In the genomic region with DNA sequence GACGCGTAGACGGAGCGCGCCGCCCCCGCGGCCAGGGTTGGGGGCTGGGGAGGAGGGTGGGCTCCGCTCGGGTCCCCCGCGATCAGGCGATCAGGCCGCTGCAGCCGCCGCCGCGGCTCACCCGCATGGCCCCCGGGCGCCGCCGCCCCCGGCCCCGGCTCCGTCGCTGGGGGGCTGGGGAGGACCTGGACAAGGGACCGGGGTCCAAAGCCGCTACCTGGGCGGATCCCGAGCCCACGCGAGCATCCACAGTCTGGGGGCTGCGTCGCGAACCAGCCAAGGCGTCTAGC, we compare ENCODE assay signal across 8 mouse cellular contexts. TPM values are rescaled to one million over a fixed set of nuclear protein-coding genes. Genes with fewer than 3 reads are reported as not detected.
A peak's percentile ranks its signal among the peaks of the same experiment; 100 is the strongest.
DNase-seq lines count a peak whose midpoint lies in the region; ATAC-seq and TF ChIP-seq lines count a peak whose summit lies in the region.

No protein-coding gene starts in this region.

- H3K27me3 ChIP-seq in erythroblast, embryonic 14.5 days (ENCODE audit: control insufficient read depth) = peaks cover 69% of the 10 kb centered on the region
- H3K27me3 ChIP-seq in neural tube, embryonic 11.5 days (ENCODE audit: control insufficient read depth, insufficient read depth, low read length) = peaks cover 62% of the 10 kb centered on the region
- H3K27me3 ChIP-seq in limb, embryonic 13.5 days = peaks cover 88% of the 10 kb centered on the region
- peaks cover 25% of the 10 kb centered on the region for H3K27me3 ChIP-seq in small intestine, adult 2 months (ENCODE audit: control insufficient read depth, insufficient read depth, low read length)

- no peak for ATAC-seq in erythroblast, adult 5-6 weeks (replicated peaks; ENCODE audit: low FRiP score, poor library complexity, severe bottlenecking)
- ATAC-seq in neural tube, embryonic 11.5 days (ENCODE audit: insufficient read depth, low FRiP score, low TSS enrichment) = no peak
- ATAC-seq in limb, embryonic 13.5 days (ENCODE audit: low FRiP score, low read depth) = no peak
- no peak for ATAC-seq in cerebellum, adult (ENCODE audit: insufficient number of reproducible peaks, low FRiP score, low TSS enrichment)

- peaks cover 2% of the 10 kb centered on the region; the same call in 1 of the 2 replicates for H3K9me3 ChIP-seq in erythroblast, embryonic 14.5 days (ENCODE audit: control insufficient read depth, low read length)
- H3K9me3 ChIP-seq in neural tube, embryonic 11.5 days (ENCODE audit: control insufficient read depth, low read length) = no peaks in the 10 kb centered on the region
- no peaks in the 10 kb centered on the region for H3K9me3 ChIP-seq in limb, embryonic 13.5 days

- H3K4me3 ChIP-seq in erythroblast, embryonic 14.5 days (replicated peaks) = peak overlapping the region; percentile 30
- peak overlapping the region; percentile 57 for H3K4me3 ChIP-seq in neural tube, embryonic 11.5 days (ENCODE audit: low read depth, low read length)
- H3K4me3 ChIP-seq in limb, embryonic 13.5 days = peak overlapping the region; percentile 65
- peak overlapping the region; percentile 67 for H3K4me3 ChIP-seq in small intestine, adult 2 months (ENCODE audit: low read depth, low read length)

- TF ChIP-seq CTCF in small intestine, adult 2 months (IDR thresholded peaks at IDR 0.05; ENCODE audit: extremely low read depth, insufficient read length, insufficient replicate concordance, low read depth, low read length) = no peak

- peak overlapping the region; percentile 34 for H3K4me2 ChIP-seq in neural tube, embryonic 11.5 days (ENCODE audit: low read depth)
- H3K4me2 ChIP-seq in limb, embryonic 13.5 days (replicated peaks) = peak overlapping the region; percentile 97

- H3K9ac ChIP-seq in neural tube, embryonic 11.5 days (ENCODE audit: low read length) = no peak overlapping the region; the same call in 1 of the 2 replicates
- peak overlapping the region; percentile 76 for H3K9ac ChIP-seq in limb, embryonic 13.5 days

- H3K4me1 ChIP-seq in erythroblast, embryonic 14.5 days (ENCODE audit: control insufficient read depth) = peaks cover 24% of the 10 kb centered on the region
- peaks cover 10% of the 10 kb centered on the region; the same call in 1 of the 2 replicates for H3K4me1 ChIP-seq in neural tube, embryonic 11.5 days (ENCODE audit: control insufficient read depth, insufficient read depth, low read length)
- peaks cover 35% of the 10 kb centered on the region for H3K4me1 ChIP-seq in limb, embryonic 13.5 days
- peaks cover 11% of the 10 kb centered on the region; the same call in 1 of the 2 replicates for H3K4me1 ChIP-seq in small intestine, adult 2 months (ENCODE audit: control insufficient read depth, insufficient read depth, insufficient read length, low read length)

- no peak overlapping the region for H3K27ac ChIP-seq in neural tube, embryonic 11.5 days (ENCODE audit: low read depth, low read length)
- H3K27ac ChIP-seq in limb, embryonic 13.5 days = peak overlapping the region; percentile 28; the same call in 1 of the 2 replicates
- peak overlapping the region; percentile 48; the same call in 1 of the 2 replicates for H3K27ac ChIP-seq in small intestine, adult 2 months (ENCODE audit: insufficient read depth, low read depth, low read length)

- no peak for TF ChIP-seq POLR2A in small intestine, adult 2 months (IDR thresholded peaks at IDR 0.05; ENCODE audit: low read depth, low read length)

- no peak for DNase-seq in neural tube, embryonic 11.5 days (ENCODE audit: low spot score)
- DNase-seq in neural tube, embryonic 10.5 days (ENCODE audit: extremely low spot score, low spot score) = no peak
- no peak for DNase-seq in layer of hippocampus, postnatal 25 days (ENCODE audit: extremely low spot score in 1 of 2, low spot score in 1 of 2)

- 1% methylated on average over 25 of the region's 37 CpGs for WGBS in neural tube, embryonic 11.5 days
- WGBS in limb, embryonic 13.5 days = under 1% methylated on average over 33 of the region's 37 CpGs
- WGBS in small intestine, adult 2 months = under 1% methylated on average over 35 of the region's 37 CpGs

- no peaks in the 10 kb centered on the region for H3K36me3 ChIP-seq in erythroblast, embryonic 14.5 days (ENCODE audit: control insufficient read depth)
- H3K36me3 ChIP-seq in neural tube, embryonic 11.5 days (ENCODE audit: control insufficient read depth, insufficient read depth, low read length) = no peaks in the 10 kb centered on the region
- no peaks in the 10 kb centered on the region for H3K36me3 ChIP-seq in limb, embryonic 13.5 days
- H3K36me3 ChIP-seq in small intestine, adult 2 months (ENCODE audit: control insufficient read depth, insufficient read depth, low read length) = no peaks in the 10 kb centered on the region

RNA-seq across cellular contexts. Expression of a gene that starts 0.8 kb away (rescaled TPM):
- polyA plus RNA-seq in erythroblast, embryonic 14.5 days (2012) = 0.08 and 0.09 TPM in 2 replicates
- not detected in 2 replicates for total RNA-seq in erythroblast, adult 5-6 weeks (2015; ENCODE audit: low replicate concordance)
- 0.42 and 0.94 TPM in 2 replicates for total RNA-seq in erythroblast, adult 5-6 weeks (2017; ENCODE audit: low replicate concordance)
- polyA plus RNA-seq in neural tube, embryonic 11.5 days (2014; fragmentation: Nextera tagmentation; extraction: Ambion mirVana) = 2.2 and 3.8 TPM in 2 replicates
- polyA plus RNA-seq in limb, embryonic 13.5 days (2015; fragmentation: Nextera tagmentation; extraction: Ambion mirVana) = 3.0 and 3.2 TPM in 2 replicates
- polyA plus RNA-seq in small intestine, adult 2 months (2012; rRNA removed) = 5.7 and 8.0 TPM in 2 replicates
- total RNA-seq in layer of hippocampus, postnatal 25 days (2021) = 10 to 100 TPM; 28.9 to 33.6 TPM

RNA-seq across cellular contexts. Expression of a gene that starts 43.1 kb away (rescaled TPM):
- 0.28 and 0.50 TPM in 2 replicates for polyA plus RNA-seq in erythroblast, embryonic 14.5 days (2012)
- total RNA-seq in erythroblast, adult 5-6 weeks (2015; ENCODE audit: low replicate concordance) = 2.1 and 6.9 TPM in 2 replicates
- total RNA-seq in erythroblast, adult 5-6 weeks (2017; ENCODE audit: low replicate concordance) = 4.5 and 6.4 TPM in 2 replicates
- polyA plus RNA-seq in neural tube, embryonic 11.5 days (2014; fragmentation: Nextera tagmentation; extraction: Ambion mirVana) = 1.3 and 1.8 TPM in 2 replicates
- polyA plus RNA-seq in limb, embryonic 13.5 days (2015; fragmentation: Nextera tagmentation; extraction: Ambion mirVana) = 1.8 and 2.2 TPM in 2 replicates
- polyA plus RNA-seq in small intestine, adult 2 months (2012; rRNA removed) = 9.9 and 32.8 TPM in 2 replicates
- total RNA-seq in layer of hippocampus, postnatal 25 days (2021) = 10 to 100 TPM; 32.1 to 35.7 TPM
